Mouse (Mus musculus) heart, embryonic 15.5 days (tissue): ENCODE results near the gene Gm43552. TPM values are rescaled to one million over a fixed set of nuclear protein-coding genes. Genes with fewer than 3 reads are reported as not detected.

Source experiments
- ATAC-seq: fragments of 200-750 bp; cut with Nextera tagmentation; replicated peaks from 2 replicates; pipeline ENCODE4 v1.8.0; 2017; ENCODE audit warnings: low read depth, moderate TSS enrichment; ENCODE audit not compliant: insufficient number of reproducible peaks, insufficient read depth, low FRiP score
- H3K27ac ChIP-seq: fragments of 300-500 bp; sonication (generic); 2 replicates; pipeline ENCODE4 v1.5.1; 2015; ENCODE audit warnings: mild to moderate bottlenecking, inconsistent platforms
- H3K27me3 ChIP-seq: fragments of 300-500 bp; sonication (generic); 2 replicates; pipeline ENCODE4 v1.6.1; 2015; ENCODE audit warnings: inconsistent platforms
- H3K36me3 ChIP-seq: fragments of 300-500 bp; sonication (generic); 2 replicates; pipeline ENCODE4 v1.6.1; 2015; ENCODE audit warnings: mild to moderate bottlenecking, inconsistent platforms
- H3K4me1 ChIP-seq: fragments of 300-500 bp; sonication (generic); replicated peaks from 2 replicates; pipeline ENCODE4 v1.6.1; 2015; ENCODE audit warnings: inconsistent platforms
- H3K4me2 ChIP-seq: fragments of 300-500 bp; sonication (generic); 2 replicates; pipeline ENCODE4 v1.6.1; 2015; ENCODE audit warnings: inconsistent platforms, mild to moderate bottlenecking, moderate library complexity
- H3K4me3 ChIP-seq: fragments of 300-500 bp; sonication (generic); 2 replicates; pipeline ENCODE4 v1.5.1; 2015; ENCODE audit warnings: mild to moderate bottlenecking, inconsistent platforms
- H3K9ac ChIP-seq: fragments of 300-500 bp; sonication (generic); 2 replicates; pipeline ENCODE4 v1.6.1; 2015; ENCODE audit warnings: mild to moderate bottlenecking, inconsistent platforms
- H3K9me3 ChIP-seq: fragments of 300-500 bp; sonication (generic); replicated peaks from 2 replicates; pipeline ENCODE4 v1.6.1; 2016; ENCODE audit warnings: inconsistent platforms
- WGBS: fragments of 180-500 bp; shearing (Covaris S2); methylation state at CpG from one replicate; pipeline ENCODE4 v1.1.7; 2015; ENCODE audit warnings: mixed read lengths; 5-methylcytosine and 5-hydroxymethylcytosine counted together
- polyA plus RNA-seq: library from polyadenylated mRNA; unstranded; fragments of >200 nt; fragmentation: Nextera tagmentation; extraction: Ambion mirVana; gene quantifications from 2 replicates; pipeline ENCODE4 v1.2.1, GENCODE M21; 2015

Gene Gm43552
- polyA plus RNA-seq, 1 experiment from 2014 or later, result 0.92 TPM

- H3K27me3 ChIP-seq, result no peaks in the 10 kb centered on the region
- ATAC-seq, result peak; percentile 71
- H3K36me3 ChIP-seq, result peaks cover 4% of the 10 kb centered on the region; the same call in 1 of the 2 replicates
- H3K27ac ChIP-seq, result peak overlapping the region; percentile 86
- H3K4me1 ChIP-seq, result peaks cover 44% of the 10 kb centered on the region
- no peak overlapping the region for H3K9ac ChIP-seq
- 51% methylated on average over 3 of the region's 3 CpGs for WGBS
- H3K4me2 ChIP-seq, result peak overlapping the region; percentile 21; the same call in 1 of the 2 replicates
- H3K4me3 ChIP-seq, result no peak overlapping the region
- no peaks in the 10 kb centered on the region for H3K9me3 ChIP-seq
Observed at GRCm38 (mm10) chr5:65459454-65459853, 33.2 kb downstream of the Gm43552 start.

GRCm38 (mm10) chr5:65457846-65458245 lies 34.8 kb downstream of the Gm43552 start:
- Histone ChIP-seq H3K27ac (peak overlapping the region; percentile 73), H3K4me1 (peaks cover 44% of the 10 kb centered on the region), H3K4me2 (no peak overlapping the region), H3K4me3 (no peak overlapping the region), H3K27me3 (no peaks in the 10 kb centered on the region), H3K36me3 (peaks cover 3% of the 10 kb centered on the region; the same call in 1 of the 2 replicates), H3K9me3 (no peaks in the 10 kb centered on the region), H3K9ac (no peak overlapping the region)
- no peak; the same call in 1 of the 2 replicates for ATAC-seq
- 34% methylated on average over 5 of the region's 5 CpGs for WGBS

- Histone ChIP-seq H3K4me2 (no peak overlapping the region), H3K27me3 (no peaks in the 10 kb centered on the region), H3K9me3 (no peaks in the 10 kb centered on the region), H3K4me3 (no peak overlapping the region), H3K27ac (peak overlapping the region; percentile 73), H3K36me3 (peaks cover 7% of the 10 kb centered on the region; the same call in 1 of the 2 replicates), H3K9ac (no peak overlapping the region), H3K4me1 (peaks cover 44% of the 10 kb centered on the region)
- ATAC-seq, result peak; percentile 28; the same call in 1 of the 2 replicates
- WGBS, result 48% methylated on average over 7 of the region's 7 CpGs
Observed at GRCm38 (mm10) chr5:65457086-65457827, 35.4 kb downstream of the Gm43552 start.

GRCm38 (mm10) chr5:65454771-65455170 lies 37.9 kb downstream of the Gm43552 start:
- no peak overlapping the region for H3K4me2 ChIP-seq
- WGBS, result 28% methylated on average over 5 of the region's 5 CpGs
- peak overlapping the region; percentile 31; the same call in 1 of the 2 replicates for H3K27ac ChIP-seq
- peaks cover 19% of the 10 kb centered on the region; the same call in 1 of the 2 replicates for H3K36me3 ChIP-seq
- no peak overlapping the region for H3K4me3 ChIP-seq
- ATAC-seq, result no peak
- no peak overlapping the region for H3K9ac ChIP-seq
- peaks cover 41% of the 10 kb centered on the region for H3K4me1 ChIP-seq
- no peaks in the 10 kb centered on the region for H3K9me3 ChIP-seq
- H3K27me3 ChIP-seq, result no peaks in the 10 kb centered on the region

GRCm38 (mm10) chr5:65448941-65449340 lies 43.7 kb downstream of the Gm43552 start:
- Histone ChIP-seq H3K9me3 (no peaks in the 10 kb centered on the region), H3K9ac (no peak overlapping the region), H3K4me2 (no peak overlapping the region), H3K36me3 (peaks cover 34% of the 10 kb centered on the region; the same call in 1 of the 2 replicates), H3K27ac (no peak overlapping the region), H3K4me3 (no peak overlapping the region), H3K27me3 (no peaks in the 10 kb centered on the region), H3K4me1 (no peaks in the 10 kb centered on the region; the same call in 1 of the 2 replicates)
- ATAC-seq, result no peak
- 77% methylated on average over 4 of the region's 4 CpGs for WGBS

- H3K4me3 ChIP-seq, result no peak overlapping the region
- peaks cover 3% of the 10 kb centered on the region for H3K4me1 ChIP-seq
- H3K36me3 ChIP-seq, result peaks cover 30% of the 10 kb centered on the region; the same call in 1 of the 2 replicates
- H3K27me3 ChIP-seq, result no peaks in the 10 kb centered on the region
- H3K4me2 ChIP-seq, result no peak overlapping the region
- ATAC-seq, result no peak
- H3K27ac ChIP-seq, result no peak overlapping the region
- 85% methylated on average over 2 of the region's 2 CpGs for WGBS
- no peak overlapping the region for H3K9ac ChIP-seq
- no peaks in the 10 kb centered on the region for H3K9me3 ChIP-seq
Observed at GRCm38 (mm10) chr5:65447826-65448225, 44.8 kb downstream of the Gm43552 start.

- no peak overlapping the region for H3K9ac ChIP-seq
- H3K9me3 ChIP-seq, result no peaks in the 10 kb centered on the region
- no peak overlapping the region for H3K27ac ChIP-seq
- no peak for ATAC-seq
- peaks cover 25% of the 10 kb centered on the region; the same call in 1 of the 2 replicates for H3K36me3 ChIP-seq
- H3K4me3 ChIP-seq, result no peak overlapping the region
- 79% methylated on average over 2 of the region's 2 CpGs for WGBS
- peaks cover 3% of the 10 kb centered on the region for H3K4me1 ChIP-seq
- H3K27me3 ChIP-seq, result no peaks in the 10 kb centered on the region
- H3K4me2 ChIP-seq, result no peak overlapping the region
Observed at GRCm38 (mm10) chr5:65446756-65447155, 45.9 kb downstream of the Gm43552 start.

GRCm38 (mm10) chr5:65444981-65445380 lies 47.7 kb downstream of the Gm43552 start:
- 32% methylated on average over 3 of the region's 6 CpGs for WGBS
- Histone ChIP-seq H3K27ac (no peak overlapping the region), H3K9me3 (no peaks in the 10 kb centered on the region), H3K9ac (no peak overlapping the region), H3K4me3 (no peak overlapping the region), H3K36me3 (peaks cover 17% of the 10 kb centered on the region; the same call in 1 of the 2 replicates), H3K4me1 (peaks cover 3% of the 10 kb centered on the region), H3K27me3 (no peaks in the 10 kb centered on the region), H3K4me2 (no peak overlapping the region)
- no peak for ATAC-seq

GRCm38 (mm10) chr5:65438041-65438440 lies 54.6 kb downstream of the Gm43552 start:
- H3K36me3 ChIP-seq, result no peaks in the 10 kb centered on the region
- H3K4me1 ChIP-seq, result peaks cover 11% of the 10 kb centered on the region; the same call in 1 of the 2 replicates
- no peak for ATAC-seq
- H3K9ac ChIP-seq, result no peak overlapping the region
- no peak overlapping the region for H3K27ac ChIP-seq
- H3K27me3 ChIP-seq, result no peaks in the 10 kb centered on the region
- no peaks in the 10 kb centered on the region for H3K9me3 ChIP-seq
- H3K4me2 ChIP-seq, result no peak overlapping the region
- no peak overlapping the region for H3K4me3 ChIP-seq

GRCm38 (mm10) chr5:65435806-65436561 lies 56.6 kb downstream of the Gm43552 start, which contains the start of gene Ugdh:
TSS of gene Ugdh (minus strand) at chr5:65435949.
- ATAC-seq, result peak; percentile 98
- Histone ChIP-seq H3K4me3 (peak within 1 kb of the TSS; percentile 93), H3K4me1 (peaks cover 14% of the 10 kb centered on the region; the same call in 1 of the 2 replicates), H3K4me2 (peak within 1 kb of the TSS; percentile 75), H3K27ac (peak within 1 kb of the TSS; percentile 95), H3K9me3 (no peaks in the 10 kb centered on the region), H3K36me3 (no peaks in the 10 kb centered on the region), H3K27me3 (no peaks in the 10 kb centered on the region), H3K9ac (peak within 1 kb of the TSS; percentile 93)
- WGBS, result under 1% methylated on average over 51 of the region's 51 CpGs

GRCm38 (mm10) chr5:65435363-65435805 lies 57.2 kb downstream of the Gm43552 start:
- peak overlapping the region; percentile 93 for H3K9ac ChIP-seq
- peak overlapping the region; percentile 75 for H3K4me2 ChIP-seq
- no peak; the same call in 1 of the 2 replicates for ATAC-seq
- peaks cover 14% of the 10 kb centered on the region; the same call in 1 of the 2 replicates for H3K4me1 ChIP-seq
- H3K4me3 ChIP-seq, result peak overlapping the region; percentile 93
- WGBS, result 1% methylated on average over 45 of the region's 47 CpGs
- no peaks in the 10 kb centered on the region for H3K36me3 ChIP-seq
- no peaks in the 10 kb centered on the region for H3K9me3 ChIP-seq
- peak overlapping the region; percentile 95 for H3K27ac ChIP-seq
- H3K27me3 ChIP-seq, result no peaks in the 10 kb centered on the region
